Mouse (Mus musculus) erythroid progenitor cell, adult 5-6 weeks (primary cell): ENCODE data around the gene Osm. TPM values are rescaled to one million over a fixed set of nuclear protein-coding genes. Genes with fewer than 3 reads are reported as not detected.

Experiments
- ATAC-seq: replicated peaks from 2 replicates; pipeline ENCODE4 v1.8.0; 2016; ENCODE audit warnings: moderate number of reproducible peaks, mild to moderate bottlenecking, moderate TSS enrichment, inconsistent platforms; ENCODE audit not compliant: poor library complexity, low FRiP score, severe bottlenecking
- total RNA-seq, 2 experiments: library from RNA; stranded (forward) in 1 of 2; stranded (reverse) in 1 of 2; fragments of 150-400 nt in 1 of 2; fragments of 186-747, 209-891 nt in 1 of 2; gene quantifications; 2 replicates each; pipeline versions ENCODE4 v1.2.3 to v1.2.4; 2015 to 2017; ENCODE audit warnings: low replicate concordance in 2 of 2

Gene Osm
- total RNA-seq, 2 experiments from 2014 or later = 4.3 to 4.6 TPM

DNA sequence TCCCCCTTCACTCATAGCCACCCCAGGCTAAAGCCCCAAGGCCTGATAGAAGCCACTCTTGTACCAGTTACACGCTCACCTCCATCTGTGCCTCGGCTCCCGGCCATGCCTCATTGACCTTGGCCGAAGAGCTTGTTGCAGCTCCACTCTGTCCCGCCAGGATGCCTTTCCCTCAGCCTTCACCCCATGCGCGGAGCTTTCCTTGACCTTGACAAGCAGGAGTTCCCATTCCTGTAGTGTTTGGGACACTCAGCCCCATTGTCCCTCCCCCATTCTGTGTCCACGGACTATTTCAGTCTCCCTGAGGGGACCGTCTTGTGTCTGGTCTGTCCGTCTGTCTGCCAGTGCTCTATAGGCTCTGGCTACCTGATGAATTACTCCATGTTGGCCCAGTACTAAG is 23.1 kb upstream of the Osm start:
- no peak for ATAC-seq

GRCm38 (mm10) chr11:4214572-4214971 is 21.6 kb upstream of the Osm start:
- no peak for ATAC-seq

DNA sequence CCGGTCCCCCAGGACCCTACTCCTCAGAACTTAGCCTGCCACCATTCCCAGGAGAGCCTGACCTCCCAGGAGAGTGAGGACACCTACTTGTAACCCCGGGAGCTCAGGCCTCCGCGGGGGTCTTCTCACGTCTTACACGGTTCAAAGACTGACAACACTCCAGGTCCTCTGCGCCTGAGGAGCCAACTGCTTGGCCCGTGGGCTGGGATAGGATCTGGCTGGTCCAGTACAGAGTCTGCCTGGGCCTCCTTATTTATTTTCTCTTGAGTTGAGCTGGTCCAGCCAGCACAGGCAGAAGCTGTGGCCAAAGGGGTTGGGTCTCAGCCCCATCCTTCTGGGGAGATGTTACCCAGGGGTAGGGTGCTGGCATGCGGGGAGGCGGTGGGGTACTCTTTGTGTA is 21.2 kb upstream of the Osm start:
- ATAC-seq = no peak

DNA sequence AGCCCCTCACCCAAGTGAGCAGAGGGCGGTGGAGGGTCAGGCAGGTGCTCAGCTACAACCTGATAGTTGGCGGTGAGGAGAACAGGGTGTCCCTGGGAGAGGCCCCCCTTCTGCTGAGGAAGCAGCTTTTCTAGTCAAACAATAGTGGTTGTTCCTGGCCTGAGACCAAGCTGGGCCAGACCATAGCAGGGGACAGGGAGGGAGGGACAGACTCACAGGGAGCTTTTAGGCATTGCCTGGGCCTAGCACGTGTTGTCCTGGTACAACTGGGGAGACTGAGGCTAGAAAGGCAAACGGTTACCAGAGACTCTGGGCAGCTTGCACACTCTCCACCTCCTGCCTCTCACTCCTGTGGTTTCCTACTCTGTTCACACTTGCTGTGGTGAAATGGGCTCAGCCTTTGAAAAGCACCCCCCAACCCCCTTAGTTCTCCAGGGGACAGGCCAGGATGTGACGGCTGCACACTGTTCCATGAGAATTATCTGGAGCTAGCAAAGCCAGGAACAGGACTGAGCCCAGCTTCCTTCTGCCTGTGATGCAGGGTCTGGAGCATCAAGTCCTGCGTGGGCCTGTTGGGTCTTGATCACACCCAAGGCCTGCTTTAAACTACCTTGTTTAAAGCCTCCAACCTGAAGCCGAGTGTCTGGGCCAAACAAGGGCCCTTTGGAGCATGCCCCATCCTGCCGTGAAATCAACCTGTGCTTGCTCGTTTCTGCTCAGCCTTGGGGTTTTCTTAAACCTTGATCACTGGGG is 19.8 kb upstream of the Osm start:
- no peak for ATAC-seq

- ATAC-seq = peak; percentile 93
Measured at GRCm38 (mm10) chr11:4217914-4218629, 18.1 kb upstream of the Osm start, which contains the start of gene Castor1. Gene Castor1 (plus strand): TSS chr11:4218225.

DNA sequence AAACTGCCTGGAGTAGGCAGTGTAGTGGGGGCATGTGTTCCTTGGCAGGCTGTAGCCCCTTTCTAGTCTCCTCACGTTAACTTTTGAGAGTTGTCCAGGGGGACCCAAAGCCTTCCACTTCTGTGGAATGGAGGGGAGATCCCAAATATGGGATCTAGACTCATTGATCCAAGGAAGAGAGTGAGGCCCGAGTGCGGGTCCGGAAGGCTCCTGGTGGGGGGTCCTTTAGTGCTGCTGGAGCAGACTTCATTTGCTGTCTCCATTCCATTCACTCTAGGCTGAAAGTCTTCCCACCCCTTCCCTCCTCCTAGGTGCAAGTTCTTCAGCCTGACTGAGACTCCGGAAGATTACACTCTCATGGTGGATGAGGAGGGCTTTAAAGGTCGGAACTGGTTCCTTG is 17.6 kb upstream of the Osm start:
- ATAC-seq = no peak

- no peak for ATAC-seq
Measured at GRCm38 (mm10) chr11:4219317-4219751, 16.9 kb upstream of the Osm start.

- no peak for ATAC-seq
Measured at GRCm38 (mm10) chr11:4219908-4220307, 16.3 kb upstream of the Osm start.

- ATAC-seq = peak; percentile 55
Measured at GRCm38 (mm10) chr11:4220443-4221400, 15.5 kb upstream of the Osm start.

DNA sequence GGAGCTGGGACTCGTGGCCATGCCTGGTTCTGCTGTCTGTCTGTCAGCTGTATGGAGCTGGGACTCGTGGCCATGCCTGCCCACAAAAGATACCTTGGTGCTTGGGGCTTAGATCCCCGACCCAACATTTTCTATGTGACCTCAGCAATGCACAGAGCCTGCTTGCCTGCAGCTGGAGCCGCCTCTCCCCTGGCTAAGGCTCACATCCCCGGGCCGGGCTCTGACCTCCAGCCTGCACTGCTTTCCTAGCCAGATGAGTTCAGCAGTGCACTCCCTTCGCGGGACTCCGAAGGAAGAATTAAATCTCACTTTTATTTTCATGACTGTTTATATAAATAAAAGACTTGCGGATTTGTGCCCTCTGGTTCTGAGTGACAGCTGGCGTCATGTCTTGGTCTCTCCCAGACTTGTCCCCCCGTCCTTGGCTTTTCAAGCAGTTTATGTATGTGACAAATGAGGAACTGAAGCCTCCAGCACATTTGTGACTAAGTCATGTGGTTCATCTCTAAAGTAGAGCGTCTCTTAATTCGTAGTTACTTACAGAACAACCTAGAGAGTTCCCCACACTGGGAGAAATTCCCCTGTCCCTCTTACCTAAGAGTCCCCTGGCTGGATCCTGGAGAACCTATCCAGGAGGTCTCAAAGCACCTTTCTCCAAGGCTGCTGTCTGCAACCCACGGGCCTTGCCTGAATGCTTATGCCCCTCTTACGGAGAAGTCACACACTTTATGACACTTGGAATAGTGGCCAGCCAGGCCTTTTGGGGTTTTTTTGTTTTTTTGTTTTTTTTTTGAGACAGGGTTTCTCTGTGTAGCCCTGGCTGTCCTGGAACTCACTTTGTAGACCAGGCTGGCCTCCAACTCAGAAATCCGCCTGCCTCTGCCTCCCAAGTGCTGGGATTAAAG is 13.9 kb upstream of the Osm start:
- ATAC-seq = no peak

- ATAC-seq = peak; percentile 61
Measured at GRCm38 (mm10) chr11:4223393-4224188, 12.6 kb upstream of the Osm start.

DNA sequence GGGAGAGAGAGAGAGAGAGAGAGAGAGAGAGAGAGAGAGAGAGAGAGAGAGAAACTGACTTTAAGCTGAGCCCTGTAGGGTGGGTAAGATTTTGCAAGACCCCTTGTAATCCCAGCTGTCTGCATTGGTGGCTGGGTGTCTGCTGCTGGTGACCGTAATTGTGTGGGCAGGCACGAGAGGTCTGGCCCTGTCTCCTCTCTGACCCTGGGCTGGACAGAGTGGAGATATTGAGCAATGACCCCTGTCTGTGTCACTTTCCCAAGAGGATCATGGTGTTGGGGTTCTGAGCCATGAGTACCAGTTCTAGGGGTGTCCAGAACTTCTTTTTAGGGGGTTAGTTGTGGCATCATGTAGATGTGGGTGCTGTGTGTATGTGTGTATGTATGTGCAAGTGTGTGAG is 12.0 kb upstream of the Osm start:
- no peak for ATAC-seq

GRCm38 (mm10) chr11:4226569-4227325 is 9.5 kb upstream of the Osm start:
- peak; percentile 45; the same call in 1 of the 2 replicates for ATAC-seq

DNA sequence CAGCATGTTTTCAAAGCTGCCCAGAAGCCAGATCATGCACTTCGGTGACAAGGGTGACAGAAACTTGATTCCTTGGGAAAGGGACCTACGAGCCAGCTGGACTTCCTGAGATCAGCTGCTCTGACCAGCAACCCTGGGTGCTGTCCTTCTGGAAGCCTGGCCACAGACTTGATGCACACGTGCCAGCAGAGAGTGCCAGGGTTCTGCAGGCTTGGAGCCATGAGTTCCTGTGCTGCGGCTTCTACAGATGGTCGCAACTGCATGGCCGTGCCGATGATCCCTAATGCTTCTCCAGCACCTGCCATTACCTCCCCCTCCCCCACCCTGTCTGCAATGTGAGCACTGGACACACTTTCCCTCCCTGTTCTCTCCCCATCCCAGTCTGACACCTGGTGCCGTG is 7.8 kb upstream of the Osm start:
- no peak for ATAC-seq

- no peak for ATAC-seq
Measured at GRCm38 (mm10) chr11:4229841-4230240, 6.4 kb upstream of the Osm start.

DNA sequence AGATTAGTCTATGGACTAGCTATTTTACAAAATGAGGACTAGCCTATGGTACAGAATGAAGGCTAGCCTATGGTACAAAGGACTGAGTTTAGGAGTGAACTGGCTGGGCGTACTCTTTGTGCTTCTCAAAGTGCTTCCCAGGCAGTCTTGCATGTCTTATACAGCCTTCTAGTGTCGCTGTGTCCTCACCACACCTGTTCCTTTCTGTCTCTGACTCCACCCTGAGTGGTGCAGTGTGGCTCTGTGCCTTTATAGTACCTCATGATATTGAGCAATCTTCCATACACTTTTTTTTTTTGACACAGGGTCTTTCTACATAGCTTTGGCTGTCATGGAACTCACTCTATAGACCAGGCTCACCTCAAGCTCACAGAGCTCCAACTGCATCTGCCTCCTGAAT is 4.8 kb upstream of the Osm start:
- no peak for ATAC-seq

DNA sequence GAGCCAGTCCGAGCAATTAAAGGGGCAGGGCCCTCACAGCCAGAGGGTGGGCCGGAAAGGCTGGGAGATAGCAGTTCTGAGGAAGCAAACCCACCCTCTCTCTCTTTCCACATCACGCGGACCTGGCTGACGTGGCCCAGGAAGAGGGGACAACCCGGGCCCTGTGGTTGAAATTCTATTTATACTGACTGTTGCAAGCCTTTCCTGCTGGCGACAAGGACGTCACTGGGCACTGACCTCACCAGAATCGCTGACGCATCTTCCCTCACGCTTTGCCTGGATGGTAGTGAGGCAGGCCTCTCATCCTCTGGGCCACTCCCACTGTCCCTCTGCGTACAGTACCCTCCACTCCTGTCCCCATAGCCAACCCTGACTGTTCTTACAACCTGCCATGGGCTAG is 3.6 kb upstream of the Osm start:
- ATAC-seq = no peak
